Mouse (Mus musculus) lung, postnatal 10 days (tissue): ENCODE data around the gene Tmem50b.

Experiments used
- DNase-seq: peaks from one replicate; pipeline ENCODE4 v3.0.0; 2021

The Tmem50b gene

GRCm38 (mm10) chr16:91609501-91610245 lies 12.1 kb upstream of the Tmem50b start:
- DNase-seq: peak; percentile 64

GRCm38 (mm10) chr16:91606958-91607357 lies 9.4 kb upstream of the Tmem50b start:
- DNase-seq: no peak

- no peak for DNase-seq
Observed at GRCm38 (mm10) chr16:91605156-91605555, 7.6 kb upstream of the Tmem50b start.

- no peak for DNase-seq
Observed at GRCm38 (mm10) chr16:91601693-91602092, 4.1 kb upstream of the Tmem50b start.

GRCm38 (mm10) chr16:91601081-91601480 lies 3.5 kb upstream of the Tmem50b start:
- DNase-seq: no peak

GRCm38 (mm10) chr16:91599242-91599641 lies 1.6 kb upstream of the Tmem50b start:
- no peak for DNase-seq

- peak; percentile 56 for DNase-seq
Observed at GRCm38 (mm10) chr16:91596779-91597671, 575 bp downstream of the Tmem50b start.

- DNase-seq: no peak
Observed at GRCm38 (mm10) chr16:91596397-91596778, 1.2 kb downstream of the Tmem50b start.

GRCm38 (mm10) chr16:91595076-91595475 lies 2.5 kb downstream of the Tmem50b start:
- DNase-seq: no peak

GRCm38 (mm10) chr16:91593262-91593661 lies 4.3 kb downstream of the Tmem50b start:
- no peak for DNase-seq

- DNase-seq: peak; percentile 48
Observed at GRCm38 (mm10) chr16:91592162-91592561, 5.4 kb downstream of the Tmem50b start.

- no peak for DNase-seq
Observed at GRCm38 (mm10) chr16:91588703-91589102, 8.9 kb downstream of the Tmem50b start.

- no peak for DNase-seq
Observed at GRCm38 (mm10) chr16:91587730-91588453, 9.7 kb downstream of the Tmem50b start.

- DNase-seq: no peak
Observed at GRCm38 (mm10) chr16:91586244-91586643, 11.4 kb downstream of the Tmem50b start.

GRCm38 (mm10) chr16:91585617-91586016 lies 12.0 kb downstream of the Tmem50b start:
- no peak for DNase-seq

- DNase-seq: peak; percentile 59
Observed at GRCm38 (mm10) chr16:91582307-91582706, 15.3 kb downstream of the Tmem50b start.

GRCm38 (mm10) chr16:91578980-91579720 lies 18.4 kb downstream of the Tmem50b start:
- DNase-seq: no peak

- DNase-seq: no peak
Observed at GRCm38 (mm10) chr16:91575151-91575550, 22.4 kb downstream of the Tmem50b start.

- no peak for DNase-seq
Observed at GRCm38 (mm10) chr16:91571105-91571504, 26.5 kb downstream of the Tmem50b start.

GRCm38 (mm10) chr16:91568960-91569359 lies 28.6 kb downstream of the Tmem50b start:
- no peak for DNase-seq

- DNase-seq: no peak
Observed at GRCm38 (mm10) chr16:91566002-91566401, 31.6 kb downstream of the Tmem50b start.

GRCm38 (mm10) chr16:91565292-91565951 lies 32.2 kb downstream of the Tmem50b start:
- DNase-seq: no peak
